Mouse (Mus musculus) myocyte (in vitro differentiated cells): ENCODE data around the gene Cpxm2.

Experiments
- CEBPB ChIP-seq: IDR thresholded peaks from 2 replicates; pipeline ENCODE4 v1.6.1; 2011; ENCODE audit warnings: mild to moderate bottlenecking, moderate library complexity; ENCODE audit not compliant: poor library complexity, insufficient read depth, severe bottlenecking
- E2F4 ChIP-seq: IDR thresholded peaks from one replicate; pipeline ENCODE4 v1.6.1; 2011; ENCODE audit warnings: mild to moderate bottlenecking, control low read depth, moderate library complexity; ENCODE audit not compliant: insufficient read depth
- MAX ChIP-seq: IDR thresholded peaks from one replicate; pipeline ENCODE4 v1.6.1; 2011; ENCODE audit warnings: low read depth, mild to moderate bottlenecking, control low read depth
- MYOG ChIP-seq, 3 experiments: IDR thresholded peaks; one replicate each; pipeline ENCODE4 v1.6.1; 2011; ENCODE audit warnings: control low read depth in 2 of 3, low read depth in 2 of 3, mild to moderate bottlenecking in 2 of 3; ENCODE audit not compliant: insufficient read length in 2 of 3, control insufficient read depth in 1 of 3, insufficient read depth in 1 of 3
- POLR2A ChIP-seq: IDR thresholded peaks from one replicate; pipeline ENCODE4 v1.6.1; 2011; ENCODE audit warnings: low read depth, mild to moderate bottlenecking, control low read depth, moderate library complexity; ENCODE audit not compliant: insufficient read length
- POLR2AphosphoS2 ChIP-seq: IDR thresholded peaks from one replicate; pipeline ENCODE4 v1.6.1; 2011; ENCODE audit warnings: low read depth, control low read depth; ENCODE audit not compliant: insufficient read length
- REST ChIP-seq: IDR thresholded peaks from one replicate; pipeline ENCODE4 v1.6.1; 2011; ENCODE audit warnings: mild to moderate bottlenecking, control low read depth, moderate library complexity; ENCODE audit not compliant: insufficient read depth, insufficient read length
- SRF ChIP-seq: IDR thresholded peaks from one replicate; pipeline ENCODE4 v1.6.1; 2011; ENCODE audit warnings: low read depth; ENCODE audit not compliant: control insufficient read depth, insufficient read length
- TCF12 ChIP-seq: IDR thresholded peaks from one replicate; pipeline ENCODE4 v1.6.1; 2011; ENCODE audit warnings: mild to moderate bottlenecking, control low read depth; ENCODE audit not compliant: poor library complexity, insufficient read depth, severe bottlenecking
- TCF3 ChIP-seq: IDR thresholded peaks from one replicate; pipeline ENCODE4 v1.6.1; 2011; ENCODE audit warnings: low read depth, control low read depth; ENCODE audit not compliant: insufficient read length
- USF1 ChIP-seq: IDR thresholded peaks from one replicate; pipeline ENCODE4 v1.6.1; 2011; ENCODE audit warnings: low read depth, mild to moderate bottlenecking, control low read depth, moderate library complexity

GRCm38 (mm10) chr7:132181586-132182198 is 27.2 kb upstream of the Cpxm2 start:
- TF ChIP-seq E2F4: no peak
- no peak for TF ChIP-seq MYOG (IDR thresholded peaks at IDR 0.05; ENCODE audit: control insufficient read depth in 1 of 3, insufficient read depth in 1 of 3, insufficient read length in 2 of 3, low read depth in 2 of 3)
- TF ChIP-seq POLR2A: no peak
- no peak for TF ChIP-seq CEBPB
- TF ChIP-seq SRF: no peak
- TF ChIP-seq POLR2AphosphoS2: no peak
- TF ChIP-seq TCF3: no peak
- no peak for TF ChIP-seq MAX
- no peak for TF ChIP-seq REST
- TF ChIP-seq USF1: no peak
- no peak for TF ChIP-seq TCF12
